Mouse (Mus musculus) ES-Bruce4 (cell line): ENCODE data around the gene Ddc.

Source experiments
- CTCF ChIP-seq: IDR thresholded peaks from one replicate; pipeline ENCODE4 v1.8.1; 2011; ENCODE audit warnings: low read depth, low read length
- EP300 ChIP-seq: IDR thresholded peaks from 2 replicates; pipeline ENCODE4 v1.6.1; 2011; ENCODE audit warnings: low read depth, low read length; ENCODE audit not compliant: insufficient read depth
- POLR2A ChIP-seq: IDR thresholded peaks from one replicate; pipeline ENCODE4 v1.8.1; 2011; ENCODE audit warnings: low read length; ENCODE audit not compliant: insufficient read depth

- TF ChIP-seq CTCF (no peak), POLR2A (no peak), EP300 (no peak)
Observed at GRCm38 (mm10) chr11:11774384-11774783, 123.6 kb downstream of the Ddc start.
